Mouse (Mus musculus): ENCODE data around the gene Prmt7. TPM values are rescaled to one million over a fixed set of nuclear protein-coding genes. Genes with fewer than 3 reads are reported as not detected.

Prmt7 gene
- polyA plus RNA-seq (2015; fragmentation: Illumina TruSeq; extraction: RNeasy Lipid Tissue Mini Kit (QIAGEN cat#74804); ENCODE audit: low read depth, low replicate concordance) = 36.2 TPM

DNA sequence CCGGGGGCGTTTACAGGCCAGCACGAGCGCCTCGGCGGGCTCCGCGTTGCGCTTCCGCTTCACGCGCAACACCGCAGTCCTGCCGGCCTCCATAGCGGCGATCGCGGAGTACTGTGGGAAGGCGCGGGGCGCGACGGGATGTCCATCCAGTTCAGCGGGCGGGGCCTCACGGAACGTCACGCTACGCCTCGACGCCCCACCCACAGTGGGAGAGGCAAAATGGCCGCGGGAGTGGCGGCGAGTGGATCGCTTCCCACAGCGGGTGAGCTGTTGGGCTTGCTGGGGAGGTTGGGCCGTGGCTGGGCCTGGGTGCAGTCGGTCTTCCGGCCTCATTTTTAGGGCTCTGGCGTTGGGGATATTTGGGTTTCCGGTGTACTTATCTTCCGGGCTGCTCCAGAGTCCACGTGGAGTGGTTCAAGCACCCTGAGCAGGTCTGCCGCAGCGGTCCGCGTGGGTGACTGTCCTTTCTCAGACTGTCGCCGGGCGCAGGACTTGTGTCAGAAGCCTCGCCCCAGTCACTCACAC is at the start of gene Prmt7, which contains the start of gene Slc7a6os:
TSS of gene Prmt7 (plus strand) at position 116 of the 525 bp plus-strand sequence.
TSS of gene Slc7a6os (minus strand) at position 115 of the 525 bp plus-strand sequence.

DNA sequence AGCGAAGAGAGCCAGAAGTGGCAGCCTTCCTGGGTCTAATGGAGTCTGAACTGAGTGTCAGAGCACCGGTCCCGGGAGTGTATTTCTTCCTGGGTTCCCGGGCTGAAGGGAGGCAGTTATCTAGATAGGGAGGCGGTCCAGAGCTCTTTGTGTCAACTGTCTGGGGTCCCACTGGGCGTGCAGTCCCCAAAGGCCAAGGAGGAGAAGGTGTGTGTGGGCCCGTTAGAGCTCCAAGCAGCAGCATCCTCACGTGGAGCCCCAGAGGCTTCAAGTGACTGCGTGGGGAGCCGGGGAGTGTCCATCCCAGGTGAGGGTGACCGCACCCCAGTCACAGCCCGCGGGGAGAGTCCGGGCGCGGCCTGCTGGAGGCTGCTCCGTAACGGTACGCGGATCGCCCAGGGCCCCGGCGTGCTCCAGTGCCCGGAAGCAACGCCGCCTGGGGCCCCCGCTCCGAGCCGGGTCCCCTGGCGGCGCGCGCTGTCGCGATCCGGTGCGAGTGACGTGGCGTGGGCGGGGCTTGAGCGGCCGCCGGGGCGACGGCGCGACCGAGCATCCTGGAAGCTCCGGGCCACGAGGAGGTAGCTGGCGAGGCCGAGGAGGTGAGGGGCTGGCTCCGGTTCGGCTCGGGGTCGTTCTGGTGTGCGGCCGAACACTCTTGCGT is 42.2 kb upstream of the Prmt7 start, which contains the start of gene Slc7a6:
TSS of gene Slc7a6 (plus strand) at position 502 of the 661 bp plus-strand sequence.

Other genes starting within 250 kb of the Prmt7 start
- gene Slc12a4, start 244.8 kb upstream of the Prmt7 start, polyA plus RNA-seq (2015; fragmentation: Illumina TruSeq; extraction: RNeasy Lipid Tissue Mini Kit (QIAGEN cat#74804); ENCODE audit: low read depth, low replicate concordance) = 14.4 TPM
- gene Dpep3, start 231.5 kb upstream of the Prmt7 start, polyA plus RNA-seq (2015; fragmentation: Illumina TruSeq; extraction: RNeasy Lipid Tissue Mini Kit (QIAGEN cat#74804); ENCODE audit: low read depth, low replicate concordance) = not detected
- gene Dus2, start 219.6 kb upstream of the Prmt7 start, polyA plus RNA-seq (2015; fragmentation: Illumina TruSeq; extraction: RNeasy Lipid Tissue Mini Kit (QIAGEN cat#74804); ENCODE audit: low read depth, low replicate concordance) = 21.1 TPM
- not detected for gene Dpep2nb, start 205.0 kb upstream of the Prmt7 start, polyA plus RNA-seq (2015; fragmentation: Illumina TruSeq; extraction: RNeasy Lipid Tissue Mini Kit (QIAGEN cat#74804); ENCODE audit: low read depth, low replicate concordance)
- gene Ddx28, start 199.1 kb upstream of the Prmt7 start, polyA plus RNA-seq (2015; fragmentation: Illumina TruSeq; extraction: RNeasy Lipid Tissue Mini Kit (QIAGEN cat#74804); ENCODE audit: low read depth, low replicate concordance) = 11.2 TPM
- 6.3 TPM for gene Nfatc3, start 152.1 kb upstream of the Prmt7 start, polyA plus RNA-seq (2015; fragmentation: Illumina TruSeq; extraction: RNeasy Lipid Tissue Mini Kit (QIAGEN cat#74804); ENCODE audit: low read depth, low replicate concordance)
- 0.79 TPM for gene Esrp2, start 74.0 kb upstream of the Prmt7 start, polyA plus RNA-seq (2015; fragmentation: Illumina TruSeq; extraction: RNeasy Lipid Tissue Mini Kit (QIAGEN cat#74804); ENCODE audit: low read depth, low replicate concordance)
- 22.0 TPM for gene Pla2g15, start 60.5 kb upstream of the Prmt7 start, polyA plus RNA-seq (2015; fragmentation: Illumina TruSeq; extraction: RNeasy Lipid Tissue Mini Kit (QIAGEN cat#74804); ENCODE audit: low read depth, low replicate concordance)
- 20.8 TPM for gene Slc7a6, start 42.1 kb upstream of the Prmt7 start, polyA plus RNA-seq (2015; fragmentation: Illumina TruSeq; extraction: RNeasy Lipid Tissue Mini Kit (QIAGEN cat#74804); ENCODE audit: low read depth, low replicate concordance)
- gene Slc7a6os, start within 50 bp of the Prmt7 start, polyA plus RNA-seq (2015; fragmentation: Illumina TruSeq; extraction: RNeasy Lipid Tissue Mini Kit (QIAGEN cat#74804); ENCODE audit: low read depth, low replicate concordance) = 42.2 TPM
- gene Smpd3, start 127.1 kb downstream of the Prmt7 start, polyA plus RNA-seq (2015; fragmentation: Illumina TruSeq; extraction: RNeasy Lipid Tissue Mini Kit (QIAGEN cat#74804); ENCODE audit: low read depth, low replicate concordance) = 37.3 TPM
- gene Zfp90, start 204.4 kb downstream of the Prmt7 start, polyA plus RNA-seq (2015; fragmentation: Illumina TruSeq; extraction: RNeasy Lipid Tissue Mini Kit (QIAGEN cat#74804); ENCODE audit: low read depth, low replicate concordance) = 11.9 TPM